Mouse (Mus musculus): ENCODE results near the gene Psen2. TPM values are rescaled to one million over a fixed set of nuclear protein-coding genes. Genes with fewer than 3 reads are reported as not detected.

The Psen2 gene
- polyA plus RNA-seq, 1 experiment from 2014 or later, result 11.9 TPM

DNA sequence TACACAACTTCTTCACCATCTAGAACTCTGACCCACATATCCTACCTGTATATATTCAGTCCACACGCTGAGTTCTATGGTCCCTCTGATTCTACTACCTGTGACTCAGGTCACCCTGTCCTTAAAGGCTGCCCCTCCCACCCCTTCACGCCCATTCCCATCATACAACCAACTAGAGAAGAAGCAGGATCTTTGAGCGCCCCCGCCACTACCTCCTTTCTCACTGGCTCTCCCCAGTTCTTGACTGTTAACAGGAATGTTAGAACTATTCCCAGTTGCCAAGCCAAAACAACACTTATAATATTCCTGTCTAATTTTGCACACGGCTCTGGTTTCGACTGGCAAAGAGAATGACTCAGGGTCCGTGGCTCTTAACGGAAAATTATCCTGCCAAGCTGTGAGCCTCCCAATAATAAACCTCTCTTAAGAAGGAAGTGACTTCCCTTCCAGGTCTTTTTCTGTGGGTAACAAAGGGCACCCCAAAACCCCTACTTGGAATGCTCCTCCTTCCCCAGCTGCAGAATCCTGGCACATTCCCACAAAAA is 69.8 kb downstream of the Psen2 start:
- H3K27me3 ChIP-seq, result peaks cover 11% of the 10 kb centered on the region; the same call in 1 of the 2 replicates
- H3K4me1 ChIP-seq (replicated peaks), result peaks cover 15% of the 10 kb centered on the region
- H3K27ac ChIP-seq (replicated peaks), result no peak overlapping the region
- ATAC-seq (ENCODE audit: low read depth), result no peak
- no peaks in the 10 kb centered on the region for H3K36me3 ChIP-seq
- no peak overlapping the region for H3K9ac ChIP-seq
- no peaks in the 10 kb centered on the region for H3K9me3 ChIP-seq
- no peak overlapping the region for H3K4me3 ChIP-seq
- H3K4me2 ChIP-seq, result no peak overlapping the region
- WGBS, result 82% methylated on average over 8 of the region's 8 CpGs

GRCm38 (mm10) chr1:180192866-180193265 is 70.4 kb downstream of the Psen2 start:
- H3K9me3 ChIP-seq, result no peaks in the 10 kb centered on the region
- ATAC-seq (ENCODE audit: low read depth), result no peak
- WGBS, result 67% methylated on average over 4 of the region's 4 CpGs
- no peak overlapping the region for H3K4me3 ChIP-seq
- no peak overlapping the region for H3K4me2 ChIP-seq
- H3K27me3 ChIP-seq, result peaks cover 11% of the 10 kb centered on the region; the same call in 1 of the 2 replicates
- H3K36me3 ChIP-seq, result no peaks in the 10 kb centered on the region
- H3K9ac ChIP-seq, result no peak overlapping the region
- H3K4me1 ChIP-seq (replicated peaks), result peaks cover 15% of the 10 kb centered on the region
- H3K27ac ChIP-seq (replicated peaks), result no peak overlapping the region

DNA sequence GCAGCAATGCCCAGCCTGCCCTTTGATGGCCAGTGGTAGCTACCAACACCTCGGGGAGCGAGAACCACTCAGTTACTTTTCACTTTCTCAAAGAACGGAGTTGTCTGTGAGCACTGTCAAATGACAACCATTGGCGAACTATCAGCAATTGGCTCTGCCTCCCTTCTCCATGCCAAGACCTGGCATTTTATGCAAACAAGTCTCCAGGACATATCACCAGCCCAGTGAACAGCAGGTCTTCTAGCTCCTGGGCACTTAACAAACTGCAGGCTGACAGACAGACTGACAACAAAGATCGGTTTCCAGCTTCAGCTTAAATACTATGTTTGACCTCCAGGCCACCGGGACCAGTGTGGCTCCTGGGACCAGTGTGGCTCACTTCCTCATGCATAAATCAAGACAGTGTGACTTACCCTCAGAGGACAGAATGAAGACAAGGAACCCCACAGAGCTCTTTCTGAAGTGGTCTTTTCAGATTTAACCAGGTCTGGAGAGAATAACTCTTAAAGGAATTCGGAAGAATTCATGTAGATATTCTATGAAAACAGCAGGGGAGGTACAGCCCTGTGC is 71.5 kb downstream of the Psen2 start:
- H3K27ac ChIP-seq (replicated peaks), result no peak overlapping the region
- H3K4me2 ChIP-seq, result no peak overlapping the region
- peaks cover 11% of the 10 kb centered on the region; the same call in 1 of the 2 replicates for H3K27me3 ChIP-seq
- no peaks in the 10 kb centered on the region for H3K9me3 ChIP-seq
- WGBS, result 61% methylated on average over 7 of the region's 7 CpGs
- H3K4me3 ChIP-seq, result no peak overlapping the region
- peaks cover 15% of the 10 kb centered on the region for H3K4me1 ChIP-seq (replicated peaks)
- no peak for ATAC-seq (ENCODE audit: low read depth)
- H3K9ac ChIP-seq, result no peak overlapping the region
- H3K36me3 ChIP-seq, result no peaks in the 10 kb centered on the region

GRCm38 (mm10) chr1:180191112-180191511 is 72.1 kb downstream of the Psen2 start:
- Histone ChIP-seq H3K36me3 (no peaks in the 10 kb centered on the region), H3K9me3 (no peaks in the 10 kb centered on the region), H3K4me1 (replicated peaks) (peaks cover 11% of the 10 kb centered on the region), H3K27ac (replicated peaks) (no peak overlapping the region), H3K27me3 (peaks cover 11% of the 10 kb centered on the region; the same call in 1 of the 2 replicates), H3K9ac (no peak overlapping the region), H3K4me3 (no peak overlapping the region), H3K4me2 (no peak overlapping the region)
- no peak for ATAC-seq (ENCODE audit: low read depth)
- 86% methylated on average over 8 of the region's 8 CpGs for WGBS

DNA sequence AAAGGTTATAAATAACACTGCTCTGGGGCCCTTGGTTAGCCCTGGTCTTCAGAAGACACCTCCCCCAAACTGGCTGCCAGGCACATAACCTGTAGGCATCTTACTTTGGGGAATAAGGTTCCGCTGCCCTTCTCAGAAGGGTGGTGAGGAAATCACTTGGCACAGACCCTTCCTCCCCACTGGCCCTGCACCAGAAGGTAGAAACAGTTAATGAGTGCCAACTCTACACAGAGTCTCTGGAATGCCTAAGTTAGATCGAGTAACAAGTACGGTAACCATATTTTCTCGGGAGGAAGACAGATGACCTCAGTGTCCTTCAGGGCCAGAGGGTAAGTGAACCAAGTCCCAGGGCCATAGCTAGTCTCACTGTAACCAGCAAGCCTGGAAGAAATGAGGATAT is 74.3 kb downstream of the Psen2 start:
- no peak for ATAC-seq (ENCODE audit: low read depth)
- H3K9me3 ChIP-seq, result no peaks in the 10 kb centered on the region
- H3K36me3 ChIP-seq, result no peaks in the 10 kb centered on the region
- H3K4me3 ChIP-seq, result no peak overlapping the region
- no peak overlapping the region for H3K9ac ChIP-seq
- H3K4me1 ChIP-seq (replicated peaks), result no peaks in the 10 kb centered on the region
- no peak overlapping the region for H3K4me2 ChIP-seq
- H3K27me3 ChIP-seq, result 0 out of 2 replicates have a peak, but pooled peaks cover under 1% of the 10 kb centered on the region
- H3K27ac ChIP-seq (replicated peaks), result no peak overlapping the region
- 95% methylated on average over 4 of the region's 4 CpGs for WGBS

DNA sequence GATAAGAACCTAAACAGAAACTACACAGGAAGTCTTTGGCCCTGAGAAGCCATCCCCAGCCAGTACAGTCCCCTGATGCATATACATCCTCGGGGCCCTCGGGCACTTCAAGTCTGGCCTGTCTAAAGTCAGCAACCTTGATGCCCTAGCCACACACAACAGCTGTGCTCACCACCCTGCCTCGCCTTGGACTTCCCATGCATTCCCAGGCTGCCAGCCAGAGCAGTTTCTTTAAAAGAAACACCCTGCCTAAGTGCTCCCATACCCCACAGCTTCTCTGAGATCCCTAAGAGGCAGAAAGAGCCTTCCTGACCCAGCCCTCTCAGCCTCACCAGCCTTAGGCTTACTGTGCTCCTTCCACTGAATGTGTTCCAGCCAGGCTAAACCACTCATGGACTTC is 76.9 kb downstream of the Psen2 start:
- no peaks in the 10 kb centered on the region for H3K9me3 ChIP-seq
- 77% methylated on average over 3 of the region's 3 CpGs for WGBS
- no peaks in the 10 kb centered on the region for H3K36me3 ChIP-seq
- H3K9ac ChIP-seq, result no peak overlapping the region
- no peak overlapping the region for H3K4me2 ChIP-seq
- ATAC-seq (ENCODE audit: low read depth), result no peak
- H3K4me3 ChIP-seq, result no peak overlapping the region
- no peak overlapping the region for H3K27ac ChIP-seq (replicated peaks)
- H3K27me3 ChIP-seq, result no peaks in the 10 kb centered on the region
- no peaks in the 10 kb centered on the region for H3K4me1 ChIP-seq (replicated peaks)

DNA sequence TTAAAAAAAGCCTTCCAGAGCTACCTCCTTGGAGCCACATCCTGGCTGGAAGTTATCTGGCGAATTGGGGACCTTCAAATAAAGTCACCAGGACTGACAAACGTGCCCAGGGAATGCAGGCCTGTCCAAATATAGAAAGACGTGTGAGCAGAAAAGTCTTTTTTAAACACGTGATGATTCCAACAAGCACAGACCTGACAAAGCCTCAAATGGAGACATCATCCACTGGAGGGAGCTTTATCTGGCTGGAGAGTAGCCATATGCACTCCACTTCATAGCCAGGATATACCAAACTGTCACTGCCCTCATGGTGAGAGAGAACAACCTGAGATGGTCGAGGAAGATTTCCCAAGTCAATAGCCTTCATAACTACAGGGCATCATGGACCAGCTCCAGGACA is 77.4 kb downstream of the Psen2 start:
- no peaks in the 10 kb centered on the region for H3K4me1 ChIP-seq (replicated peaks)
- no peak overlapping the region for H3K4me3 ChIP-seq
- no peaks in the 10 kb centered on the region for H3K36me3 ChIP-seq
- H3K27me3 ChIP-seq, result no peaks in the 10 kb centered on the region
- ATAC-seq (ENCODE audit: low read depth), result no peak
- H3K4me2 ChIP-seq, result no peak overlapping the region
- H3K9ac ChIP-seq, result no peak overlapping the region
- H3K27ac ChIP-seq (replicated peaks), result no peak overlapping the region
- WGBS, result 74% methylated on average over 5 of the region's 5 CpGs
- H3K9me3 ChIP-seq, result no peaks in the 10 kb centered on the region

- Histone ChIP-seq H3K4me1 (replicated peaks) (no peaks in the 10 kb centered on the region), H3K27me3 (no peaks in the 10 kb centered on the region), H3K4me2 (no peak overlapping the region), H3K9ac (no peak overlapping the region), H3K4me3 (no peak overlapping the region), H3K36me3 (no peaks in the 10 kb centered on the region), H3K9me3 (no peaks in the 10 kb centered on the region), H3K27ac (replicated peaks) (no peak overlapping the region)
- WGBS, result 68% methylated on average over 7 of the region's 7 CpGs
- no peak for ATAC-seq (ENCODE audit: low read depth)
Measured at GRCm38 (mm10) chr1:180184768-180185167, 78.5 kb downstream of the Psen2 start.

DNA sequence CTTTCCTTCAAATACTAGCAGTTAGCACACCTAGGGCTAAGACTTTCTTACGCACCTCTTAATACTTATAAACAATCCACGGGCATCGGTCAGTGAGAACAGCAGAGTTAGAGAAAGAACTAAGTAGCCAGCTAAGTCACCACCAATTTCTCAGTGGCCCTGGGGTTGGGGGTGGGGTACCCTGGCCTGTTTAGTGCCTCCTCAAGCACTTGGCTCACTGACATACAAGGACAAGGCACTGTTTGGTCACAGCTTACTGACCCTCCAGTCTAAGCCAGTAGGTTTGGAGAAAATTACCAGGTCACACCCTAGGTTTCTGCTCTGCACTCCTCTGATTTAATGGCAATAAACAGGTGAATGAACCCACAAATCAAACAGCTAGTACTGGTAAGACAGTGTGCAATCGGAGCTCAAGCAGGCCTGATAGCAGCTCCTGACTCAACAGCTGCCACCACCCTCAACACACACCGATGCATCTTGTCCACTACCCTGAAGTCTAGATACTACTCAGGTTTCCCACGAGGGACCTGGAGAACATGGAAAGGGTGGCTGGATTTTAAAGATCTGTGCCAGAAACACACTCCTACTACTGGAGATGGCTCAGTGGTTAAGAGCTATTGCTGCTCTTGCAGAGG is 79.6 kb downstream of the Psen2 start:
- WGBS, result 86% methylated on average over 6 of the region's 6 CpGs
- H3K9me3 ChIP-seq, result no peaks in the 10 kb centered on the region

DNA sequence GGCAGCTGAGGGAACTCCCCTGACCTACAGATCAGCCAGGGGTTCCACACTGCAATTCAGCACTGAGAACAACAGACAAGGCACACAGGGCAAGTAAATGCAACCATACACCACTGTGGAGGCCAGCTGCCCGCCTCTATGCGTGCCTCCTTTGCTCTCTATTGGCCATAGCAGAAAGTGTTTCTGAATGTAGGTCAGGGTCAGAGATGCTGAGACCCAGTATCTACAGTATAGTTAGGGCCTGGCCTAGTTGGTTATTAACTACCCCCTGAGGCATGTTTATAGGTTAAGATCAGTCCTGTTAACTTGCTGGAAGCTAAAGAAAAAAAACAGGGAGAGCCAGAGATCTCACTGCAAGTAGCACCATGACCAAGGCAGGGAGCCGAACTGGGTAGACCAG is 80.5 kb downstream of the Psen2 start:
- Histone ChIP-seq H3K9me3 (no peaks in the 10 kb centered on the region), H3K4me2 (no peak overlapping the region)
- 62% methylated on average over 3 of the region's 3 CpGs for WGBS

More for the DNA sequence above, 79.6 kb downstream of the Psen2 start:
- H3K36me3 ChIP-seq, result no peaks in the 10 kb centered on the region
- H3K9ac ChIP-seq, result no peak overlapping the region
- no peak overlapping the region for H3K4me2 ChIP-seq
- H3K4me1 ChIP-seq (replicated peaks), result no peaks in the 10 kb centered on the region
- no peaks in the 10 kb centered on the region for H3K27me3 ChIP-seq
- no peak overlapping the region for H3K27ac ChIP-seq (replicated peaks)
- ATAC-seq (ENCODE audit: low read depth), result no peak
- no peak overlapping the region for H3K4me3 ChIP-seq

GRCm38 (mm10) chr1:180181966-180182319 is 81.3 kb downstream of the Psen2 start:
- ATAC-seq (ENCODE audit: low read depth), result no peak
- Histone ChIP-seq H3K36me3 (no peaks in the 10 kb centered on the region), H3K4me1 (replicated peaks) (no peaks in the 10 kb centered on the region), H3K27ac (replicated peaks) (no peak overlapping the region), H3K27me3 (no peaks in the 10 kb centered on the region), H3K4me3 (no peak overlapping the region), H3K4me2 (no peak overlapping the region), H3K9ac (no peak overlapping the region), H3K9me3 (no peaks in the 10 kb centered on the region)
- WGBS, result 90% methylated on average over 9 of the region's 9 CpGs

More for the DNA sequence above, 80.5 kb downstream of the Psen2 start:
- Histone ChIP-seq H3K27me3 (no peaks in the 10 kb centered on the region), H3K4me3 (no peak overlapping the region), H3K9ac (no peak overlapping the region), H3K36me3 (no peaks in the 10 kb centered on the region), H3K4me1 (replicated peaks) (no peaks in the 10 kb centered on the region), H3K27ac (replicated peaks) (no peak overlapping the region)
- ATAC-seq (ENCODE audit: low read depth), result no peak

DNA sequence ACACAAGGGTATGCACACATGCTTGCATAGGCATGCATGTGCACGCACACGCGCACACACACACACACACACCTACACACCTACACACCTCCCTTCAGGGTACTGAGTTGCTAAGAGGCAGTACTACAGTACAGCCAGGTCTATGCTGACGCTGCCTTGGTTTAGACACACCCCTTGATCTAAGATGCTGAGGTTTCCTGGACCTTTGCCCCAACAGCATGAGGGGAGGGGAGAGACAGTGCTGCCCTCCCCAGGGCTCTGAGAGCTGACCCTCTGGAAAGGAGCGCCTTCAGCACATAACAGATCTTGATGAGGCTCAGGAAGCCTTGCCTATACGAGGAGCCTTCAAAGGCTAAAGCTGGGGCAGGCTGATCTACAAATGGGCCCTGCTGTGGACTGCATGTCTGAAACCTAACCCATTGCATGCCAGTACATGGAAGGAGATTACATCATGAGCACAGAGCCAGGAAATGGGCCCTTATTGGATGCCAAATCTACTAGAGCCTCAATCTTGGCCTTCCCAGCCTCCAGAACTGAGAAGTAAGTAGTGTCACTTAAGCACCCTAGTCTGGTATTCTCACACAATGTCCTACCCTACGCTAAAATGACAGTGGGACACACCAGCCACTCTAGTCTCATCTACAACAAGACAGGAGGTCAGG is 81.8 kb downstream of the Psen2 start:
- H3K9me3 ChIP-seq, result no peaks in the 10 kb centered on the region
- H3K9ac ChIP-seq, result no peak overlapping the region
- no peak overlapping the region for H3K27ac ChIP-seq (replicated peaks)
- no peak overlapping the region for H3K4me2 ChIP-seq
- H3K27me3 ChIP-seq, result no peaks in the 10 kb centered on the region
- H3K4me3 ChIP-seq, result no peak overlapping the region
- no peaks in the 10 kb centered on the region for H3K36me3 ChIP-seq
- ATAC-seq (ENCODE audit: low read depth), result no peak
- H3K4me1 ChIP-seq (replicated peaks), result no peaks in the 10 kb centered on the region
- WGBS, result 90% methylated on average over 7 of the region's 7 CpGs
